Mouse (Mus musculus) erythroblast, embryonic 14.5 days (primary cell): Measurements from ENCODE around the gene Slc8b1.

Experiments used
- GATA1 ChIP-seq: IDR thresholded peaks from 2 replicates; pipeline ENCODE4 v1.6.1; 2012; ENCODE audit warnings: low read length, inconsistent platforms, mixed read lengths
- TAL1 ChIP-seq: IDR thresholded peaks from 3 replicates; pipeline ENCODE4 v1.6.1; 2012; ENCODE audit warnings: low read length, inconsistent platforms, mixed read lengths

GRCm38 (mm10) chr5:120510982-120511642 lies at the start of gene Slc8b1:
- no peak for TF ChIP-seq TAL1
- no peak for TF ChIP-seq GATA1
